Mouse (Mus musculus) heart, embryonic 14.5 days (tissue): ENCODE data around the gene Arhgap25. TPM values are rescaled to one million over a fixed set of nuclear protein-coding genes. Genes with fewer than 3 reads are reported as not detected.

Experiments used
- ATAC-seq: fragments of 200-750 bp; cut with Nextera tagmentation; 2 replicates; pipeline ENCODE4 v1.8.0; 2017; ENCODE audit warnings: low read depth, moderate TSS enrichment; ENCODE audit not compliant: insufficient number of reproducible peaks, insufficient read depth, low FRiP score
- H3K27ac ChIP-seq, 2 experiments: fragments of 200-500 bp in 1 of 2; fragments of 300-500 bp in 1 of 2; sonication (generic) in 1 of 2; replicated peaks in 1 of 2; 2 replicates each; pipeline ENCODE4 v1.5.1; 2012 to 2014; ENCODE audit warnings: low read depth in 2 of 2, low read length in 2 of 2, control low read depth in 1 of 2, mild to moderate bottlenecking in 1 of 2, mixed read lengths in 1 of 2; ENCODE audit not compliant: control insufficient read depth in 1 of 2, insufficient read depth in 1 of 2
- H3K27me3 ChIP-seq: fragments of 300-500 bp; sonication (generic); 2 replicates; pipeline ENCODE4 v1.6.1; 2014; ENCODE audit warnings: mild to moderate bottlenecking, low read length, control low read depth; ENCODE audit not compliant: control insufficient read depth, insufficient read depth
- H3K36me3 ChIP-seq: fragments of 300-500 bp; sonication (generic); 2 replicates; pipeline ENCODE4 v1.6.1; 2014; ENCODE audit warnings: mild to moderate bottlenecking, control low read depth, low read length, mixed read lengths; ENCODE audit not compliant: control insufficient read depth, insufficient read depth
- H3K4me1 ChIP-seq, 2 experiments: fragments of 200-500 bp in 1 of 2; fragments of 300-500 bp in 1 of 2; sonication (generic) in 1 of 2; 2 replicates each; pipeline ENCODE4 v1.6.1; 2012 to 2014; ENCODE audit warnings: low read length in 2 of 2, control low read depth in 1 of 2, mixed read lengths in 1 of 2; ENCODE audit not compliant: control insufficient read depth in 2 of 2, insufficient read depth in 2 of 2
- H3K4me2 ChIP-seq: fragments of 300-500 bp; sonication (generic); 2 replicates; pipeline ENCODE4 v1.6.1; 2014; ENCODE audit warnings: mild to moderate bottlenecking, low read length
- H3K4me3 ChIP-seq, 2 experiments: fragments of 200-500 bp in 1 of 2; fragments of 300-500 bp in 1 of 2; sonication (generic) in 1 of 2; 2 replicates each; pipeline ENCODE4 v1.5.1; 2012 to 2014; ENCODE audit warnings: low read length in 2 of 2, mild to moderate bottlenecking in 2 of 2, control low read depth in 1 of 2, low read depth in 1 of 2, moderate library complexity in 1 of 2; ENCODE audit not compliant: control insufficient read depth in 1 of 2, insufficient read depth in 1 of 2
- H3K9ac ChIP-seq: fragments of 300-500 bp; sonication (generic); 2 replicates; pipeline ENCODE4 v1.6.1; 2014; ENCODE audit warnings: mild to moderate bottlenecking, low read length
- H3K9me3 ChIP-seq: fragments of 300-500 bp; sonication (generic); 2 replicates; pipeline ENCODE4 v1.6.1; 2016; ENCODE audit warnings: low read length, control low read depth; ENCODE audit not compliant: control insufficient read depth
- WGBS: fragments of 180-500 bp; shearing (Covaris S2); extraction: QIAGEN DNeasy Blood & Tissue Kit; methylation state at CpG from one replicate; pipeline ENCODE4 v1.1.7; 2014; 5-methylcytosine and 5-hydroxymethylcytosine counted together
- polyA plus RNA-seq: library from polyadenylated mRNA; unstranded; fragments of >200 nt; fragmentation: Nextera tagmentation; extraction: Ambion mirVana; gene quantifications from 2 replicates; pipeline ENCODE4 v1.2.1, GENCODE M21; 2014

Arhgap25 gene
- polyA plus RNA-seq, 1 experiment from 2014 or later = 3.9 TPM

DNA sequence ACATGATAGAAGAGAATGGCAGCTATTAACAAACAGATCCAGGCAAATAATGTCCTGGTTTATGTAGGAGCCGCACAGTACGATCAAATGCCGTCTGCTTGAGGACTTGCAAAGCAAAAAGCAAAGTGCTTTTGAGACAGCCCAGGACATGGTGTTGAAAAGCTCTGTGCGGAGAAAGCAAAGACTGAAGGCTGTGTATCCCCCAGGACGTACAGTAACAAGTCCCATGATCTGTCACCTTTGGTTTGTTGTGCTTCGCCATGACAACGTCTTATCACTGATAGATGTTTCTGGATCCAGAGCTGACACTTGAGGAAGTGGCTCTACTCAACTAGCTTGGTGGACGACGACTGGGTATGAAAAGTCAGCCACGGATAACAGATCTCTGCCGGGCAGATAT, 89.8 kb downstream of the Arhgap25 start:
- Histone ChIP-seq H3K9ac (no peak overlapping the region), H3K4me1 (peaks cover 16 to 30% of the 10 kb centered on the region in 2 experiments), H3K27ac (peak overlapping the region in 1 of 2 experiments; percentile 20; a peak in 1 of 4 replicates), H3K4me2 (peak overlapping the region; percentile 35; the same call in 1 of the 2 replicates), H3K27me3 (peaks cover 48% of the 10 kb centered on the region), H3K36me3 (no peaks in the 10 kb centered on the region), H3K9me3 (no peaks in the 10 kb centered on the region), H3K4me3 (no peak overlapping the region)
- ATAC-seq = no peak
- WGBS = 15% methylated on average over 11 of the region's 11 CpGs

DNA sequence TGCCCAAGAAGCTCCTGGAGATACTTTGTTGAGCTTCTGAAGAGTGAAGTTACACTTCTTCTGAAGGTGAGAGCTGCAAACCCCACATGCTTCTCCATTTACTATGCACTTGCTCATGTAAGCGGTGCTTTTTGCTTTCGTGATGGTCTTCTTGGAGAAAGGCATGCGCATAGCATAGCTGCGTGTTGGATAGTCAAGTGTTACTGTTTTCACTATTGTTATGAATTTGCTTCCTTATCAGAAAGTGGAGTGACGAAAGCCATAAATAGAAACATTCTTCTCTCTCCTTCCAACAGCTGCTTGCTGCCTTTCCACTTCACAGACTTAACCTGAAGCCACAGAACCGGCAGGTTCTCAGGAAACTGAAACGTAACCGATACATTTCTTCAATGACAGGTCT, 96.3 kb downstream of the Arhgap25 start:
- Histone ChIP-seq H3K36me3 (no peaks in the 10 kb centered on the region), H3K9ac (no peak overlapping the region), H3K9me3 (no peaks in the 10 kb centered on the region), H3K27ac (peak overlapping the region; percentile 3 to 55; a peak in 3 of 4 replicates), H3K4me3 (no peak overlapping the region), H3K4me1 (peaks cover 10 to 32% of the 10 kb centered on the region in 2 experiments), H3K27me3 (peaks cover 35% of the 10 kb centered on the region), H3K4me2 (peak overlapping the region; percentile 47)
- no peak; the same call in 1 of the 2 replicates for ATAC-seq
- WGBS = 30% methylated on average over 8 of the region's 8 CpGs

DNA sequence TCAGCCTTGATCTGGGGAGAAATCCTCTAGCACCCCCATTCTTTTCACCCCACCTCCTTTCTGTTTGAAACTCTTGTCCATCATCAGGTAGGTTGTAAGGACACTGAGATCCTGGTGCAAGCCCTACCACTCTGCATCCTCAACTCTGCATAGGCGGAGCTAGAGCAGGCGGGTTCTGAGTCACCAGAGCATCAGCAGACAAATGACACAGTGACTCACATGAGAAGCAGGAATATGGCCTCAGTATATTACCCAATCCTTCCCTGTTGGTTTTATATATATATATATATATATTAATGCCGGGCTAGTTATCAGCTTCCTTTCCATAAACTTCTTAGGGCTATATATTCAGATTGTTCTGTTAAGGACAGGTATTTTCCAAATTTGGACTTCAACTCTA, 97.3 kb downstream of the Arhgap25 start:
- H3K9ac ChIP-seq = no peak overlapping the region
- WGBS = 85% methylated on average over 3 of the region's 3 CpGs
- H3K4me2 ChIP-seq = no peak overlapping the region
- no peak overlapping the region for H3K4me3 ChIP-seq
- no peak for ATAC-seq
- no peaks in the 10 kb centered on the region for H3K36me3 ChIP-seq
- H3K9me3 ChIP-seq = no peaks in the 10 kb centered on the region
- no peak overlapping the region for H3K27ac ChIP-seq
- peaks cover 41% of the 10 kb centered on the region for H3K27me3 ChIP-seq
- H3K4me1 ChIP-seq = peaks cover 5 to 24% of the 10 kb centered on the region in 2 experiments

DNA sequence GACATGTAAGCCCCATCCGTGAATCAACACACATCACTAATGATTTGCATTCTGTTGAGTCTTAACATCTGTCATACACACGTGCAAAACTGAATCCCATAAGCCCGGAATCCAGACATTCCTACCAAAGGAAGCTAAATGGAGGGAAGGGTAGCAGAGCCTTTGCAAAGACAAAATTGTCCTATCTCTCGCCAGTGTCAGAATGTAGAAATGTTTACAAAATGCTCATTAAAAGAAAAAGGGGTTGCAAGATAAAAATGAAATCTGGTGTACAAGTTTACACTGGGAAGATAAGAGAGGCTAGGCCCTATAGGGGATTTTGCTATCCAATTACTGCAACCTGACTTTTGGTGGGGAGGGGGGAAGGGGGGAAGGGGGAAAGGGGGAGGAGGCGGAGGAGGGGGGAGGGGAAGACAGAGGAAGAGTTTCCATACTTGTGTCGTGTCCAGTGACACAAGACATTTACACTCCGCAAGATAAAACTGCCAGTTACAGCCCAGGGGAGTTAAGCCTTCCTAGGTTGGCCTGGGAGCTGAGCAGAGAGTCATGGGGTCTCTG, 104.5 kb downstream of the Arhgap25 start, which contains the start of gene Bmp10:
Bmp10 (plus strand) TSS at position 508 of the 558 bp plus-strand sequence.
- 41% methylated on average over 7 of the region's 7 CpGs for WGBS
- Histone ChIP-seq H3K27ac (peak within 1 kb of the TSS; percentile 66 to 74), H3K36me3 (no peaks in the 10 kb centered on the region), H3K4me3 (peak within 1 kb of the TSS; percentile 34 to 55), H3K9me3 (no peaks in the 10 kb centered on the region), H3K27me3 (peaks cover 53% of the 10 kb centered on the region), H3K9ac (peak within 1 kb of the TSS; percentile 68), H3K4me2 (peak within 1 kb of the TSS; percentile 46), H3K4me1 (peaks cover 13 to 21% of the 10 kb centered on the region in 2 experiments)
- no peak for ATAC-seq

DNA sequence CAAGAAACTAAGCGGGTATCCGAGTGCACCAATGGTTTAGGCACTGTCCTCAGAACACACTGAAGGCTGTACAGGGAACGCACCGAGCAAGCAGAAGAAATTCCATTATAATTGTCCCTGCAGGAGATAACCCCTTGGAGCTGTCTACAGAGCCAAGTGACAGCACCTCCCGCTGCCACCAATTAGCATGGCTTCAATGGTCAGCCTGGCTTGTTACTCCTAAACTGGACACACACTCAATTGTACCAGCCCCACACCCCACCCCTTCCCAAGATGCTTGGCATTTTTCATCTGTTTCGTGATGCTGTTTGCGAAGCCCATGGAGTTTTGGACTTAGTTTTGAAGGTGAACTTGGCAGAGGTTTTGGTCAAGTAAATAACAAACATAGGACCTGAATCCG, 105.4 kb downstream of the Arhgap25 start:
- peak overlapping the region in 1 of 2 experiments; percentile 63; a peak in 3 of 4 replicates for H3K27ac ChIP-seq
- H3K27me3 ChIP-seq = peaks cover 57% of the 10 kb centered on the region
- 0 out of 2 replicates have a peak overlapping the region, but pooled peaks have one; percentile 3 for H3K4me2 ChIP-seq
- H3K4me1 ChIP-seq = peaks cover 23 to 25% of the 10 kb centered on the region in 2 experiments
- H3K9me3 ChIP-seq = no peaks in the 10 kb centered on the region
- ATAC-seq = no peak
- H3K4me3 ChIP-seq = no peak overlapping the region
- no peaks in the 10 kb centered on the region for H3K36me3 ChIP-seq
- H3K9ac ChIP-seq = no peak overlapping the region
- WGBS = 33% methylated on average over 8 of the region's 8 CpGs

DNA sequence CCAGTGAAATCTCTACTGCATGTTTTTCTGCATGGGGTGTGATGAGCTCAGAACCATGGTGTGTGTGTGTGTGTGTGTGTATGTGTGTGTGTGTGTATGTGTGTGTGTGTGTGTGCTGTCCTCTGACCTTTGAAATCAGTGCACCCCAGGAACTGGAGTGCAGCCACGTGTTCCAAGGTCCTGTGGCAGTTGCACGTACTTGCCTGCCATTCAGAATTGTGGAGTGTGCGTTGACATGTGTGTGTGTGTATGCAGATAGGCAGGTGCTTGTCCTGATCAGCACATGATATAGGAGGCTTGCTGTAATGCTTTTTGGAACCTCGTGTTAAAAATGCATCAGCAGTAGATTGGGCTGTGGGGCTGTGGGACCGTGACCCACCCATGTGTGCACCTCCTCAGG, 106.1 kb downstream of the Arhgap25 start:
- no peak overlapping the region for H3K4me3 ChIP-seq
- ATAC-seq = no peak
- no peaks in the 10 kb centered on the region for H3K9me3 ChIP-seq
- H3K4me1 ChIP-seq = peaks cover 29 to 31% of the 10 kb centered on the region in 2 experiments
- 29% methylated on average over 5 of the region's 5 CpGs for WGBS
- H3K4me2 ChIP-seq = no peak overlapping the region
- no peak overlapping the region for H3K27ac ChIP-seq
- peaks cover 59% of the 10 kb centered on the region for H3K27me3 ChIP-seq
- H3K36me3 ChIP-seq = no peaks in the 10 kb centered on the region
- H3K9ac ChIP-seq = no peak overlapping the region

DNA sequence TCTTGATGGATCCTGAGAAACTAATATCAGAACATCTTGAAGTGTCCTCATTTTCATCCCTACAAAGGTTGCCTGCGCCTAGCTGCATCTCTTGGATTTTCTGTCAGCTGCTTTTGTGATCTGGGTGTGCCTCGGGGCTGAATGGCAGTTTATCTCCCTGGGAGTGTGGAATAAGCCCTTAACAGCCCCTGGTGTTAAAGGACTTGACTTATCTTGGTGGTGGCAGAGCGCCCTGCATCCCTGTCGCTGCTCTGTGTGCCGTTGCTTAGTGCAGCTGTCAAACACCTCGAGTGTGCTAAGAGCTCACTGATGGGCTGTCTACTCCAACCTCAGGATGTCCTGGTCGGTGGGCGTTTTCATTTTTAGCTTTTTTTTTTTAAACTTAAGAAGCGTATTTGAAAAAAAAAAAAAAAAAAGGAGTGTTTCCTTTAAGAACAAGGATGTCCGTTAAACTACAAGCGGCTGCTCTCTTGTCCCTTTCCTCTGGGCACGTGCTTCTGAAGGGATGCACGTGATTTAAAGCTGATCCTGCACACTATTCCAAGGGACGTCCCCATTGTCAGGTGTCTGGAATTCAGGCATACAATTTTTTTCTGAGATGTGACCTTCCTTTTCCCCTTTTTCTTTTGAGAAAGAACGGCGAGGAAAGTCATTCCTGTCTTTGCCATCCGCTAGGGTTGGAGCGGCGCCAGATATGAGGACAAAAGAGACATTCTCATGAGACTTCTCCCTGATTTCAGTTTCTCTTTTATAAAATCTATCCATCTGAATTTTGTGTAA, 108.8 kb downstream of the Arhgap25 start:
- WGBS = 16% methylated on average over 19 of the region's 19 CpGs
- Histone ChIP-seq H3K27ac (peak overlapping the region in 1 of 2 experiments; percentile 62; a peak in 1 of 4 replicates), H3K9me3 (no peaks in the 10 kb centered on the region), H3K27me3 (peaks cover 62% of the 10 kb centered on the region), H3K9ac (0 out of 2 replicates have a peak overlapping the region, but pooled peaks have one; percentile 34), H3K36me3 (no peaks in the 10 kb centered on the region), H3K4me3 (no peak overlapping the region), H3K4me2 (peak overlapping the region; percentile 59), H3K4me1 (peaks cover 36 to 39% of the 10 kb centered on the region in 2 experiments)
- peak; percentile 68; the same call in 1 of the 2 replicates for ATAC-seq
